Mouse (Mus musculus) cortical plate, adult 2 months (tissue): ENCODE data around the gene Racgap1.

Source experiments
- CTCF ChIP-seq: fragments of 200-500 bp; IDR thresholded peaks from 2 replicates; pipeline ENCODE4 v1.5.1; 2011; ENCODE audit warnings: mild to moderate bottlenecking, control low read depth, low read length; ENCODE audit not compliant: insufficient read depth; ENCODE audit errors: extremely low read depth
- POLR2A ChIP-seq: fragments of 200-500 bp; IDR thresholded peaks from 2 replicates; pipeline ENCODE4 v1.6.1; 2011; ENCODE audit warnings: mild to moderate bottlenecking, low read length, control low read depth; ENCODE audit not compliant: insufficient read depth; ENCODE audit errors: extremely low read depth

DNA sequence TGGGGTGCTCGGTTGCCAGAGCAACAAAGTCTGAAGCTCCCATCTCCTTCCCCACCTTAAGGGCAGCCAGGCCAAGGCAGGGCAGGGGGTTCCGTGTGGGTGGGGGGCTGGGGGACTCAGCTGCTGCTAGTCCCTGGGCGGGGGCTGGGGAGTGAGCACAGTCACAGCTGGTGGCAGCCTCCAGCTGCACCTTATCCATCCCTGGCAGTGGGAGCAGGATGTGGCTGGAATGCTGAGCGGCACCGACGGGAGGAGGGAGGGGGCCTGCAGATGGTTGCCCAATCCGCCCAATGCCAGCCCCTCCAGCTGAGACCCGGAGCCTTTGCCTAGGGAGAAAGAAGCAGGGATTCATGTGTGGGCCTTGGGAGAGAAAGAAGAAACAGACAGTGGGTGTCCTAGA lies 25.6 kb upstream of the Racgap1 start:
- TF ChIP-seq POLR2A (no peak), CTCF (no peak)
